Mouse (Mus musculus) limb, embryonic 11.5 days (tissue): ENCODE measurements around the gene Cap2. TPM values are rescaled to one million over a fixed set of nuclear protein-coding genes. Genes with fewer than 3 reads are reported as not detected.

Source experiments
- ATAC-seq: fragments of 200-750 bp; cut with Nextera tagmentation; 2 replicates; pipeline ENCODE4 v1.8.0; 2017; ENCODE audit warnings: low read depth; ENCODE audit not compliant: insufficient number of reproducible peaks, low FRiP score, low TSS enrichment
- DNase-seq: peaks from one replicate; pipeline ENCODE4 v3.0.0-alpha.2; 2015; ENCODE audit warnings: low spot score
- H3K27ac ChIP-seq: fragments of 300-500 bp; sonication (generic); replicated peaks from 2 replicates; pipeline ENCODE4 v1.5.1; 2014; ENCODE audit warnings: low read depth, mild to moderate bottlenecking, low read length
- H3K27me3 ChIP-seq: fragments of 300-500 bp; sonication (generic); 2 replicates; pipeline ENCODE4 v1.6.1; 2014; ENCODE audit warnings: mild to moderate bottlenecking, low read length, mixed read lengths; ENCODE audit not compliant: control insufficient read depth, insufficient read depth
- H3K36me3 ChIP-seq: fragments of 300-500 bp; sonication (generic); 2 replicates; pipeline ENCODE4 v1.6.1; 2014; ENCODE audit warnings: mild to moderate bottlenecking, low read length, moderate library complexity, mixed read lengths; ENCODE audit not compliant: control insufficient read depth, insufficient read depth
- H3K4me1 ChIP-seq: fragments of 300-500 bp; sonication (generic); 2 replicates; pipeline ENCODE4 v1.6.1; 2014; ENCODE audit warnings: low read length, mixed read lengths; ENCODE audit not compliant: control insufficient read depth, insufficient read depth
- H3K4me2 ChIP-seq: fragments of 300-500 bp; sonication (generic); 2 replicates; pipeline ENCODE4 v1.6.1; 2014; ENCODE audit warnings: low read depth, mild to moderate bottlenecking, moderate library complexity; ENCODE audit not compliant: severe bottlenecking
- H3K4me3 ChIP-seq: fragments of 300-500 bp; sonication (generic); 2 replicates; pipeline ENCODE4 v1.5.1; 2014; ENCODE audit warnings: low read depth, low read length
- H3K9ac ChIP-seq: fragments of 300-500 bp; sonication (generic); 2 replicates; pipeline ENCODE4 v1.6.1; 2014; ENCODE audit warnings: mild to moderate bottlenecking, low read length
- H3K9me3 ChIP-seq: fragments of 300-500 bp; sonication (generic); 2 replicates; pipeline ENCODE4 v1.6.1; 2016; ENCODE audit warnings: low read length; ENCODE audit not compliant: control insufficient read depth
- WGBS: fragments of 180-500 bp; shearing (Covaris S2); extraction: QIAGEN DNeasy Blood & Tissue Kit; methylation state at CpG from one replicate; pipeline ENCODE4 v1.1.7; 2014; 5-methylcytosine and 5-hydroxymethylcytosine counted together
- polyA plus RNA-seq: library from polyadenylated mRNA; unstranded; fragments of >200 nt; fragmentation: Nextera tagmentation; extraction: Ambion mirVana; gene quantifications from 2 replicates; pipeline ENCODE4 v1.2.1, GENCODE M21; 2014

The Cap2 gene
- polyA plus RNA-seq, 1 experiment from 2014 or later: 5.4 TPM

DNA sequence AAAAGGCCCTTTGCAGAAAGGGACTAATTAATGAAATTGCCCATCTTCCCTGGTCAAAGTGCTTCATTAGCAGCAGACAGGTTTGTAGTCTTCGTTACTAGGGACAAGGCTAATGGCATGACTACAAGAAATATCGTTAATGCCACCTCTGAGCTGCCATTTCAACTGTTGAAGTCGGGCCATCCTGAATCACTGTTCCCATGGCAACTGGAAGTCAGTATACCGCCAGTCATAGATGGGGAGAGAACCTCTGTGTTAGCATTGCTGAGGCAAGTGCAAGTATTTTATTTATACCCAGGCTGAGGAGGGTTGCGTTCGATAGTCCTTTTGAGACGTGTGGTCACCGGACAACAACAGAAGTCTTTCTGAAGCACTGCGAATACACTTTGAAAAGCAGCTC, 53.1 kb downstream of the Cap2 start:
- Histone ChIP-seq H3K27ac (no peak overlapping the region), H3K36me3 (no peaks in the 10 kb centered on the region), H3K4me1 (no peaks in the 10 kb centered on the region), H3K4me2 (no peak overlapping the region), H3K9ac (no peak overlapping the region), H3K27me3 (no peaks in the 10 kb centered on the region), H3K4me3 (no peak overlapping the region), H3K9me3 (peaks cover 3% of the 10 kb centered on the region; the same call in 1 of the 2 replicates)
- WGBS: 77% methylated on average over 9 of the region's 9 CpGs
- DNase-seq (no peak), ATAC-seq (no peak)

DNA sequence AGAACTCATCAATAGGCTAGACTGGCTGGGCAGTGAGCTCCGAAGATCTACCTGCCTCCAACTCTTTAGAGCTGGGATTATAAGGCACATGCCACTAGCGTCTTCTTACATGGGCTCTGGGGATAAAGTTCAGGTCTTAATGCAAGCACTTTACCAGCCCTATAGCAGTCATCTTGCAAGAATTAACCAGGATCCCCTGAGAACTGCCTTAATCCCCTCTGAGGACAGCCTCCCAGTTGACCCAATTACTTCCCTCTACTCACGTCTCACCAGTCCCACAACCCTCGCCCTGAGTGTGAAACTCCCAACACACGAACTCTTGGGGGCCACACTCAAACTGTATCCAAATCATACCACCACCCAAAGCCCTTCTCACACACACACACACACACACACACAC, 64.3 kb downstream of the Cap2 start:
- Histone ChIP-seq H3K36me3 (no peaks in the 10 kb centered on the region), H3K9me3 (no peaks in the 10 kb centered on the region), H3K9ac (no peak overlapping the region), H3K27ac (no peak overlapping the region), H3K4me3 (no peak overlapping the region), H3K27me3 (no peaks in the 10 kb centered on the region), H3K4me1 (no peaks in the 10 kb centered on the region), H3K4me2 (no peak overlapping the region)
- WGBS: 74% methylated on average over 5 of the region's 5 CpGs
- ATAC-seq (no peak), DNase-seq (no peak)

DNA sequence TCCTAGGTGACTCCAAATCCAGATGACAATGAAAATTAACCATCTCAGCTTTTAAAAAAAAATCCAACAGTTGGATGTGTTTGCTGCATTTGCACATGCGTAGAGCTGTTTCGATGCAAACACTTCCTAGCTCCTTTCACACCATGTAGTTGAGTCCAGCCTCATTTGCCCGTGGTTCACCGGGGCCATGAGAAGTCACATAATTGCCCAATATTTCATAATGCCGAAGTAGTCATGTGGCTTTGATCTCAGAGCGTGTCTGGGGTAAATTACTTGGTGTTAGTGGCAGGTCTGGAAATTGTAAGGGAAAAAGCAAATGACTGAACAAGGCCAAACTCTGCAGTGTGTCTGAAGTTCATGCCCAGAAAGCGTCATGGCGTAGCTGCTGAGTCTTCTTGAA, 67.8 kb downstream of the Cap2 start:
- H3K4me1 ChIP-seq: no peaks in the 10 kb centered on the region
- no peaks in the 10 kb centered on the region for H3K9me3 ChIP-seq
- H3K27ac ChIP-seq: no peak overlapping the region
- DNase-seq (peak; percentile 34), ATAC-seq (no peak)
- WGBS: 33% methylated on average over 8 of the region's 8 CpGs
- H3K27me3 ChIP-seq: no peaks in the 10 kb centered on the region
- H3K36me3 ChIP-seq: no peaks in the 10 kb centered on the region
- H3K4me3 ChIP-seq: no peak overlapping the region
- H3K4me2 ChIP-seq: no peak overlapping the region
- no peak overlapping the region for H3K9ac ChIP-seq

DNA sequence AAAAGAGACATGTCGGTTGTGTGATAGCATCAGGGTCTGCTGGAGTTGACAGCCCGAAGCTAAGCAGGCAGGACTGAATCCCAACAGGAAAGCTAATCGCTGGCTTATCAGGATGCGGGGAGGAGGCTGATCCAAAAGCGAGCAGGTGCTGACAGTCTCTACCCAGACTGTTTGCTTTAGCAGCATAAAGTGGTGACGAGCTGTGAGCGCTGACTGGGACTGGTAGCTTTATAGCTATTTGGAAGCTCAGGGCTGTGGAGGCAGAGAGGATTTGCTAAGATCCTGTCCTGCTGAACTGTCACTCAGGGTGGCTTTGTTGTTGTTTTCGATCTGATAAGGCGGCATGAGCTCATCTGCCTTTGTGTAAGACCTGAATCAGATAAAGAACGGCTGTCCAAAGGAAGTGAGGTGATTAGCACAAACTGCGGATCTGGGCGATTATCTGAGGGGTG, 69.5 kb downstream of the Cap2 start:
- WGBS: 9% methylated on average over 12 of the region's 12 CpGs
- no peaks in the 10 kb centered on the region for H3K36me3 ChIP-seq
- no peak overlapping the region for H3K27ac ChIP-seq
- H3K9me3 ChIP-seq: no peaks in the 10 kb centered on the region
- no peak overlapping the region for H3K4me2 ChIP-seq
- H3K4me1 ChIP-seq: no peaks in the 10 kb centered on the region
- H3K9ac ChIP-seq: no peak overlapping the region
- no peak overlapping the region for H3K4me3 ChIP-seq
- ATAC-seq: no peak
- peak; percentile 31 for DNase-seq
- H3K27me3 ChIP-seq: no peaks in the 10 kb centered on the region

DNA sequence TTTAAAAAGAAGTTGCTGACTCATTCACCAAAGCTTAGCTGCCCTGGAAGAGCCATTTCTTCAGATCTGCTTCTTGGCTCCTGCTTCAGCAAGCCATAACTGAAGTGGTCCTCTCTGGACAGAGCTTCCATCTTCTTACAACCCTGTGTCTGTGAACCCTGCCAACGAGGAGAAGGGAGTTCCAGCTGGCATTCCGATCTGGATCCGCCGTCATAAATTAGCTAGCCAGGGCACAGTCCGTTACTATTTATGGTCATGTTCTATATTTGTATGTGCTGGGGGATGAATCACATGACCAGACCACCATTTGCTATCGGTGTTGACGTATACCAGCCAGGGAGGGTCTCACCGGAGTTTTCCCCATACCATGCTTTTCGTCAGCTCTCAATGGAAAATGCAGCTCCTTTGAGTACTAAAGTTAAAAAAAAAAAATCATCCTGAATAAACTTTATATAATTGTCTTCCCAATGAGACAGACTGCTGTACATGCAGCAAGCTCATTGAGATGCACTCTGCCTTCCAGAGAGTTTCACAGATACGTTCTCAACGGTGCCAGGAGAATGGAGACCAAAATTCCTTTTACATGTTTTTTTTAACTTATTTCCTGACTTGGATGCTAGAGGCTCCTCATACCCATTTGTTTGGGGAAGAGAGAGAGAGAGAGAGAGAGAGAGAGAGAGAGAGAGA, 70.5 kb downstream of the Cap2 start:
- Histone ChIP-seq H3K9me3 (no peaks in the 10 kb centered on the region), H3K4me1 (no peaks in the 10 kb centered on the region), H3K27ac (no peak overlapping the region), H3K36me3 (no peaks in the 10 kb centered on the region), H3K27me3 (no peaks in the 10 kb centered on the region), H3K4me3 (no peak overlapping the region), H3K4me2 (no peak overlapping the region), H3K9ac (no peak overlapping the region)
- peak; percentile 28 for DNase-seq
- ATAC-seq: no peak
- WGBS: 57% methylated on average over 11 of the region's 11 CpGs

DNA sequence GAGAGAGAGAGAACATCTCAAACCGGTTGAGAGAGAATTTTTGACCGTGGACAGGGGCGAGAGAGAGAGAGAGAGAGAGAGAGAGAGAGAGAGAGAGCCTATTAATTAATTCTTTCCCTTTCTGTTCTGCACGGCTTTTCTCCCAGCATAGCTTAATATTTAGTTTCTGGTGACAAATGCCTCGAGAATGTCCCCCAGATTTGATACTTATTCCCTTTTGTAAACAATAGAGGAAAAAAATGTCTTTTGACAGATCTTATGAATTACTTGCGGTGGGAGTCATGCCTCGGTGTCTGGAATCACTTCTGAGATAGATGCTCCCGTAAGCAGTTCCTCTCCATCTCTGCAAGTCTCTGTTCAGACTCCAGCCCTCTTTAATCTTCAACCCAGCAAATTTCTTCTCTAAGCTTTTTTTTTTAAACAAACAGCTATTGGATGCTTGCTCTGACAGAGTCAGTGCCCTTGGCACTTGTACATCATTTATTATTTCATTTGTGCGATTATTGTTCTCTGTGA, 71.1 kb downstream of the Cap2 start:
- H3K4me3 ChIP-seq: no peak overlapping the region
- H3K27me3 ChIP-seq: no peaks in the 10 kb centered on the region
- no peak overlapping the region for H3K9ac ChIP-seq
- H3K36me3 ChIP-seq: no peaks in the 10 kb centered on the region
- no peak overlapping the region for H3K4me2 ChIP-seq
- 69% methylated on average over 9 of the region's 9 CpGs for WGBS
- no peak for DNase-seq
- H3K27ac ChIP-seq: no peak overlapping the region
- H3K9me3 ChIP-seq: no peaks in the 10 kb centered on the region
- H3K4me1 ChIP-seq: no peaks in the 10 kb centered on the region
- ATAC-seq: no peak

DNA sequence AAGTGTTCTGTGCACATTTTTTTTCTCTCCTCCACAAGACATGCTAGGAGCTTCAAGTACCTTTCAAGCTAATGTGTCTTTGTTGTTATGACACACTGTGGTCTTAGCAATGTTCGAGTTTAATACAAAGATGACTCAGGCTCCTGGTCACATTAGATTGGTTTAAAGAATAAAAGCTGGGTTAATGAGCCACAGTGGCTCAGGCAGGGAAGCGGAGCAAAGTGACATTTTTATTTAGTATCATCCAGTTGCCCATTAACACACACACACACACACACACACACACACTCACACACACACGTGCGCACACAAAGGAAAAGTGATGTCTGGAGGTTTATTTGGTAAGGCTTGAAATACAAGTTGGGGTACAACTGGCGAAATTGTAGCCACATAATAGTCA, 72.6 kb downstream of the Cap2 start:
- DNase-seq (no peak), ATAC-seq (no peak)
- no peak overlapping the region for H3K4me3 ChIP-seq
- no peak overlapping the region for H3K27ac ChIP-seq
- H3K9me3 ChIP-seq: no peaks in the 10 kb centered on the region
- no peak overlapping the region for H3K9ac ChIP-seq
- H3K36me3 ChIP-seq: no peaks in the 10 kb centered on the region
- WGBS: 78% methylated on average over 5 of the region's 5 CpGs
- no peaks in the 10 kb centered on the region for H3K4me1 ChIP-seq
- H3K4me2 ChIP-seq: no peak overlapping the region
- H3K27me3 ChIP-seq: no peaks in the 10 kb centered on the region

GRCm38 (mm10) chr13:46574707-46575106, 73.1 kb downstream of the Cap2 start:
- H3K27ac ChIP-seq: no peak overlapping the region
- no peak for DNase-seq
- no peaks in the 10 kb centered on the region for H3K27me3 ChIP-seq
- H3K4me1 ChIP-seq: no peaks in the 10 kb centered on the region
- no peak for ATAC-seq
- H3K9ac ChIP-seq: no peak overlapping the region
- 91% methylated on average over 4 of the region's 4 CpGs for WGBS
- no peaks in the 10 kb centered on the region for H3K9me3 ChIP-seq
- H3K36me3 ChIP-seq: no peaks in the 10 kb centered on the region
- H3K4me2 ChIP-seq: no peak overlapping the region
- H3K4me3 ChIP-seq: no peak overlapping the region

GRCm38 (mm10) chr13:46584860-46585259, 83.2 kb downstream of the Cap2 start:
- no peak overlapping the region for H3K4me3 ChIP-seq
- WGBS: 91% methylated on average over 7 of the region's 7 CpGs
- H3K4me1 ChIP-seq: no peaks in the 10 kb centered on the region
- no peaks in the 10 kb centered on the region for H3K9me3 ChIP-seq
- ATAC-seq (no peak), DNase-seq (no peak)
- no peak overlapping the region for H3K4me2 ChIP-seq
- H3K9ac ChIP-seq: no peak overlapping the region
- no peak overlapping the region for H3K27ac ChIP-seq
- no peaks in the 10 kb centered on the region for H3K36me3 ChIP-seq
- H3K27me3 ChIP-seq: no peaks in the 10 kb centered on the region
